Mouse (Mus musculus) G1E-ER4 (cell line): ENCODE data around the gene Mtfr2. TPM values are rescaled to one million over a fixed set of nuclear protein-coding genes. Genes with fewer than 3 reads are reported as not detected.

ENCODE experiments used
- GATA1 ChIP-seq: IDR thresholded peaks from one replicate; pipeline ENCODE4 v1.8.0; 2012; ENCODE audit warnings: low read length, inconsistent platforms
- polyA plus RNA-seq: library from polyadenylated mRNA; stranded (reverse); fragments of >175 nt; gene quantifications from 2 replicates; pipeline ENCODE4 v1.2.3, GENCODE M21; 2012

Gene Mtfr2
- polyA plus RNA-seq, 1 experiment = 10.3 TPM

DNA sequence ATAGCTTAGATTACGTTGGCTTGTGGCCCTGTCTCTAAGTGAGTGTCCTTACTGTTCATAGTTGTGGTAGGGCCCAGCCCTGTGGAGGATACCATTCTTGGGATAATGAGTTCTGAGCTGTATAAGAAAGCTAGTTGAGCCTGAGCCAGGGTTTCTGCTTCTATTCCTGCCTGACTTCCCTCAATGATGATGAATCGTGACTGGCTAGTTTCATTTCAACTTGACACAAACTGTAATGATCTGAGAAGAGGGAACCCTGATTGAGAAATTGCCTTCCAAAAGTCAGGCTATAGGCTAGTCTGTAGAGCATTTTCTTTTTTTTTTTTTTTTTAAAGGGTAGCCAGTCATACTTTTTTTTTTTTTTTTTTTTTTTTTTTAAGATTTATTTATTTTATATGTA lies 1.3 kb downstream of the Mtfr2 start:
- no peak for TF ChIP-seq GATA1

DNA sequence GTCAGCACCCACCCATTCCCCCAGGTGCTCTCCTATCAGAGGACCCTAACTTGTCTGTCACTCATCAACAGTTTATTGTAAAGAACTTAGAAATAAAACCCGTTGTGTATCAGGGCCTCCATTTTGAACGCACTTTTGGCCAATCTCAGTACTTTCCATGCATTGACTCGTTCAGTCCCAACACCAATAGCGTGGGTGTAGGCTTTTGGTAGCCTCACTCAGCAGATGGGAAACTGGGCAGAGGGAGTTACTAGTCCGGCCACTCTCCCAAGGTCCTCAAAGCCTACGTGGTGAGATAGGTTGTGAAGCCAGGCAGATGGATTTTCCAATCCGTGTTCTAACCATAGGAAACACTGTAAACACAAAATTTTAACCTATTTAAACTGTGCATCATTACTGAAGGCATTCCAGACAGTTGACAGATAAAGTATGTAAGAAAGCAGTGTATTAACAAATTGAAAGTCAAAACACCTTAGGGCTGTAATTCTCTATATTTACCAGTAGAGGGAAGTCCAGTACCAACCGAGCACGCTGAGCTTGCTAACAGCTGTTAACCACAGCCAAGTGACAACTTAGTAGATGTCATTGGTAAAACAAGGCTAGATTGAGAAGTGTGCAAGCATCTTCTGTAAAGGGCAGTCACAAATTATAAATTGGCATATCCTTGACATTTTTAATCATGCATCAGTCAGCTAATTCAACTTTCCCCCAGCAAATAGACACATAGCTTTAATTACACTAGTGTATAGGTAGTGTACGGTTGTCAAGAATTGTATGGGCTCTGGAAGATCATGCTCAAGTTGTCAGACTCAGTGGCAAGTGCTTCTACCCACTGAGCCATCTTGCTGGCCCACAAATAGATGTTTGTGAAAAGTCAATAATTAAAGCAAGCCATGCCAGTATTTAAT lies 14.2 kb downstream of the Mtfr2 start:
- TF ChIP-seq GATA1 = no peak

DNA sequence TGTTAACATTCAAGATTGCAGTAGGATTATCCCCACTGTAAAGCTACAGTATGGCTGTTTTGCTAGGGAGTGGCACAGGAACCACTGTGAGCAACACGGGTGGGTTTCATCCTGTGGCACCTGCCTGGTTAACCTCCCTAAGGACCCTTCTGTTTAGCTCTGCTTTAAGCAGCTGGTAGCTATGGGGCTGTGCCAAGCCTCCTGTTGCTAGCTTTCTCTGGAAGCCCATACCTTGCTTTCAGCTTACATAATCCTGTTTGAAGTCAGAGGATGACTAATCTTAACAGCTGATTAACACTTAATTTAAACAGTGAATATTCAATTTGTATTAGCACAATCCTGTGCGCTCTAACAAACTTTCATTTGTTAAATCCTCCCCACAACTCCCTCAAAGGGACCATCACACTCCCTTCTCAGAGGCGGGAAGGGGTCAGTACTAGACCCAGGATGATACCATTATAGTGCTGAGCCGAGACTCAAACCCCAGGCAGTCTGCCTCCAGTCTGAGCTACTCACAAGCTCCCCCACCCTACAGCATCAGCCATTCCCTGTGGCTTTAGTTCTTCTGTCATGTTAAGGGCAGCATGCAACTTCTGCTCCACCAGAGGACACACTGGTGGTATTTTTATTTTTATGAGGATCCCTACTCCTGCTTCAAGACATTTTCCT lies 15.0 kb downstream of the Mtfr2 start:
- TF ChIP-seq GATA1 = no peak

DNA sequence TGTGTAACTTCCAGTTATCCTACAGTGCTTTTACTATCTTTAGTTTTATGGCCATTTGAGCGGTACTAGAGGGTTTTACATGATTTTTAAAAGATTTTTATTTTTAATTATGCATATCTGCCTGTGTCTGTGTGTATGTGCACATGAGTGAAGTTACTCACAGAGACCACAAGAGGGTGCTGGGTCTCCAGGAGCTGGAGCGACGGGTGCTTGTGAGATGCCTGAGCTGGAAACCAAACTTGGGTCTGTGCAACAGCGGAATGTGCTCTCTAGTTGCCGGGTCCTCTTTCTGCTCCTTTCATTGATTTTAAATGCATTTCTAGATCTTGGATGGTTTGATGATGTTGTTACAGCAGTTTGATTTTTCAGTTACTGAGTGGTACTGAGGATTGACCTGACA lies 24.5 kb downstream of the Mtfr2 start:
- TF ChIP-seq GATA1 = no peak

DNA sequence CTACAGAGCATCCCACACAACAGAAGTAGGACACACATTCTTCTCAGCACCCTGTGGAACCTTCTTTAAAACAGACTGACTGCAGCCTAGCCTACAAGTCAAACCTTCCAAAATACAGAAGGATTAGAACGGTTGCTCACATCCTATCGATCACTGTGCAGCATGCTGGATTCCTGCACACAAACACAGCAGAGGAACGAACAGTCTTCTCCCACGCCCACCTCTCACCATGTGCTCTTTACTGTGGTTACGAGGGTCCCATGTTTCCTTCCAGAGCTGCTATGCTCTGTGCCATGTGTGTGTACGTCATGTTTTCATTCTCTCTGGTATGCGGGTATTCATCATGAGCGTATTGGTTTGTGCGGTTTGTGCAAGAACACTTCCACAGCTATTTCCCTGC lies 30.1 kb downstream of the Mtfr2 start:
- TF ChIP-seq GATA1 = no peak

DNA sequence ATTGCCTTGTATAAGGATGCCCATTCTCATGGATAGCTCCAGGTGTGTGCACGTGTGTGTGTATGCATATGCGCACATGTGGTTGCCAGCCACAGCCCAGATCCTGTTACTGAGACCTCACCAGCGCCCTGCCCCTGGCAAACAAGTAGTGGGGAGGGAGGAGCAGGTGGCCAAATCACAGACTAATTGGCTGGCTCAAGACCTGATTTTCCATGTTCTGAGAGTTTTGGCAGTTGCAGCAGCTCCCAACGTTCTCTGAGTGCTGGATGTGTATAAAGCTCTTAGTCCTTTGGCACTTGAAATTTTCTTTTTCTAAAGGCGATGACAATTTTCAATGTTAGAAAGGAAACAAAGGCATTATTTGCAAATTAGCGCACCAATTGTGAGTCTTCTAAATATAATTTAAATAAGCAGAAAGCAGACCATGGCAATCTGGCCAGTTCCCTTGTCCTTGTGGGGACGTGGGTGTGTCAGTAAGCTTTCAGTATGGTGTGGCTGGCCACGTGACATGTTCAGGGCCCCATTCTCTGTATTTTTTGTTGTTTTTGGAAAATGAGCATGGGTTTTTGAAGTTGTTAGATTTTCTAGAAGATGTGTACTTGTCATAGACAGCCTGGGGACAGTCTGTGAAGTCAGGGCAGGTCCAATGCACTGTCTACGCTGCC lies 31.6 kb downstream of the Mtfr2 start:
- no peak for TF ChIP-seq GATA1

DNA sequence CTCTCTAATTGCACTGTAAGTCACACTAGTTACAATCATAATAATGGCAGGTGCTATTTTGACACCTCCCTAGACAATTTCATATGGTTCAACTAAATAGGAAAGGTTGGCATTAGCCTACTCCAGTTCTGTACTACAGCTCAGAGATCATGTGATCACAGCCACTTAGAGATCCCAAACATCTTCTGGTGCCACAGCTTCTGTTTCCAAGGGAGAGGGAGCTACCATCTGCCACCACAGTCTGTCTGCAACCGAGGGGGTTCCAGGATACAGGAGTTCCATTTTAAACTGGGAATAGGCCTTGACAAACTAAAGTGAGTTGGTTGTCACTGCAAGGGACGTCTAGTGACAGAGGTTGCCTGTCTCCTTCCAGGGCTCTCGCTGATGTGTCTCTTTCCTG lies 33.2 kb downstream of the Mtfr2 start:
- no peak for TF ChIP-seq GATA1

DNA sequence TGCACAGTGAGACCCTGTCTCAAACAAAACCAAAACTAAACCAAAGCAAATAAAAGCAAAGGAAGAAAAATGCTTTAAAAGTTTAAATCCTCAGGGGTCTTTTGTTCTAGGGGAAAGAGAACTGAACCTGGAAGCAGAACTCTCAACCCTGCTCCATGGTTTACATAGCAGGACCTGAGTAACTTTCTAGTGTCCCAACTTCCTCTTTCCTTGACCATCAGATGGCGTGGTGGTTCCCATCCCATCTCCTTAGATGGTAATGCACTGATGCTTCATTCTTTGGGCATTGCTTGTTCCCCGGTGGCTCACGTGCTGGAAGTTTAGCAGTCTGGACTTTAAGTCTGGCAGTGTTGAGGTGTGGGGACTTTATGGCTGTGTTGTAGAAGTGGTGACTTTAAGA lies 33.8 kb downstream of the Mtfr2 start:
- TF ChIP-seq GATA1 = no peak

DNA sequence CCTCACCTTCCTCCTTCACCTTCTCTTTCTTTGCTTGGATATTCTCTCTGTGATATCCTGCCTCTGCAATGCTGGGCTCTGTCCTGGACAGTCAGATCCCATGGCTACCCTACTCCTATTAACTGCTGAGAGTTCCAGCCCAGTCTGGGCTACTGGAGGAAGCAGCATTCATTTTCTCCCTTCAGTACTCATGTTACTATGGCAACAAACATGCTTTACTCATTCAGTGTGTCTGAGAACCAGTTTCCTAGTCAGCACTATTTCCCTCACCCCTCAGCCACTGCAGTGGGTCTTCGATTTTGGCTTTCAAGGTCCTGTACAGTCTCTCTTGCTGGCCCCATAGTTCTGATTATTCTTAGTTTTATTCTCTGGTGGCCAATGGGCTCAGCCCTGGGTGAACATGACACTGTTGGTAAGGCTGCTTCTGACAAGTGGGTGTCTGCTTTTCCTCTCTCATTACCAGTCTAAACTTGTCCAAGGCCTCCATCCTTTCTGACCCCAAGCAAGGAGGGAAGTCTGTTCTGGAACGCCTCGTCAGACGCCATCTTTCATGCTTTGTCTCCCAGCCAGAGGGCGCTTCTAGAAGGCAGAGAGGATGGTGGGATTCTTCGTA lies 35.3 kb downstream of the Mtfr2 start:
- TF ChIP-seq GATA1 = no peak

DNA sequence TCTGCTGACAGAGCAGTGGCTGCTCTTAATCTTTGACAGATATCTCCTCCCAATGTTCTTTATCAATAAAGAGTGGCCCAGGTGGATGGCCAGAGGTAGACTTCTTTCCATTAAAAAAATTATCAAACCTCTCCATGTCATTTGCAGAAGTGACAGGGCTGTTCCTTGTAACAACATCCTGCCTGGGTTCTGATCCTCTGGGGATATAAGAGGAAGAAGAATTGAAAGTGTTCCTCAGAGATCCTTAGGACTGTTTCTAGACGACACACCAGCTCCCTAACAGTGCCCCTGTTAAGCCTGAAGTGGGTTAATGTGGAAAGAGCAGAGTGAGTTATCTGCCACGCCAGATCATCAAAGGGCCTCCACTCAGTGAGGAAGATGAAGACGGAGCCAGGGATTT lies 43.0 kb downstream of the Mtfr2 start:
- no peak for TF ChIP-seq GATA1

DNA sequence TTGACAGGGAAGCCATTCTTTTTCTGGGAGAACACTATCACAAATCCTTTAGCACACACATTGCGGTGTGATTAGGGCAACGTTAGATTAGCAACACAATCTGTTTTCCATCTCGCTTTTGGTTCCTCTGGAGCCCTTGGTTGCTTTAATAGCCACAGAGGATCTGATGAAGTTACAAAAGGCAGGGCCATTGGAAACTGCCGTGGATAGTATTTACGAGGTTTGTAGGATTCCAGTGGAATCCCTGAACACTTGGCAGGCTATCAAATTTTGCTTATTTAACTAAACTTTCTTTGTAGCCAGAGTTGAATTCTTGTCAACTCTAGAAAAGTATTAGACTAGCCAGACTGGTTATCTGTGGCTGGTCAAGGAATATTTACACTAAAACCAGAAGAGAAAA lies 47.2 kb downstream of the Mtfr2 start:
- no peak for TF ChIP-seq GATA1

DNA sequence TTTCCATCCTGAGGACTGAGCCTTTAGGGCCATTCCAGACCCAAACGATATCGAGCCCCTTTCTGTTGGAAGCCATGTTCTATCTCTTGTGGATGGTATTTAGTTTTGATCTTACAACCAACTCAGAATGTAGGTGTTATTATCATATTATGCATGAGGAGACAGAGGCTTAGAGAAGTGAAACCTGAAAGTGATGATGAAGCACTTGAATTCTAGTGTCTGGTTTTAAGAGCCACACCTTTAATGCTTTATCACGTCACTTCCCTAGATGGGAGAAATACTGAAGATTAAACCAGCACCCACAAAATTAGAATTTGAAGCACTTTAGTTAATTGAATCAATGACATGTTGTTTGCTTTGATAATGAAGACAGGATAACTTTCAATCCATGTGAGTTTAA lies 48.2 kb downstream of the Mtfr2 start:
- no peak for TF ChIP-seq GATA1

DNA sequence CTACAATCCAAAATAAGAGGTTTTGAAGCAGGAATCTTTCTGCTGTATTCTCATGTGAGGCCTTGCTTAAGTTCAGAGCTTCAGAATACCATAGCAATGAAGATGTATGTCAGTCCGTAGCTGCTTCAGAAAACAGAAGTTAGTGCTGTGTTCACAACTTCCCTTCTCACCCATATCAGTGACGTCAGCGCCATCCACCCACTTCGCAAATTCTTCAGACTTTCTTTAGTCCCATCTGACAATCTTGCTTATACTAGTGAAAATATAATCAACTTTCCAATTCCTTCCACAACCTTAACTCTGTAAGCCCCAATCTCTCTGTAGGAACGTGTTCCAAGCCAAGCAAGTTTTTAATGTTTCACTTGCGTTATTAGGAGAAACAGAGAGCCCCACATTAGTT lies 50.7 kb downstream of the Mtfr2 start:
- no peak for TF ChIP-seq GATA1

DNA sequence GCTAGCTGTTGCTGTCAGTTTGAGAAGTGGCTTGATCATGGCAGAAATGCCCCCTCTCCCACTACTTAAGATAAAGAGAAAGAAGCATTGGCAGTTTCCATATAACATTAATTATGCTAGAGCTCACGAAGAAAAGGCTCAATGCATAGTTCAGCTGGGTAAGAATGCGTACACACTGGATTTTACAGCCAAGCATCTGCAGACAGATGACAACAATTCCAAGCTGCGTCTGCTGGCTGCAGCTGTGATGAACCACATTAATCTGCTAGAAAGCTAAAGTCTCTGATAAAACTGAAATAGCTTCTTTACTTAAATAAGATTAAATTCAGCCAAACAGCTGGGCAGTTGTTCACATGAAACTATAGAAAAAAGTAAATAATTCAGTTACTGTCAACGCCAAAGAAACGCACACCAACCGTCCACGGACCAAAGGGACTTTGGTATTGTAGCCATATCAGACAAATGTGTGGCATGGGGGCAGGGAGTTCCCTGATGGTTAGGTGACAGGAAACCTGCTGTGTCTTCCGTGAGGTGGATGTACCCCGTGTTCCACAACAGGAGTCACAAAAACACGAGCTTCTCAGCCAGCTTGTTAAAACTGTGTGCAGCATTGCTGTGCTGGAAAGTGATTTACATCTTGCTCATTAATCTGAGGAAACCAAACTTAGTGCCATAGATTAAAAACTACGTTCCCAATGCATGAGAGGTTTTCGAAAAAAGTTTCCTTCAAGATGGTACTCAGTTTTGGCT lies 51.2 kb downstream of the Mtfr2 start:
- no peak for TF ChIP-seq GATA1

DNA sequence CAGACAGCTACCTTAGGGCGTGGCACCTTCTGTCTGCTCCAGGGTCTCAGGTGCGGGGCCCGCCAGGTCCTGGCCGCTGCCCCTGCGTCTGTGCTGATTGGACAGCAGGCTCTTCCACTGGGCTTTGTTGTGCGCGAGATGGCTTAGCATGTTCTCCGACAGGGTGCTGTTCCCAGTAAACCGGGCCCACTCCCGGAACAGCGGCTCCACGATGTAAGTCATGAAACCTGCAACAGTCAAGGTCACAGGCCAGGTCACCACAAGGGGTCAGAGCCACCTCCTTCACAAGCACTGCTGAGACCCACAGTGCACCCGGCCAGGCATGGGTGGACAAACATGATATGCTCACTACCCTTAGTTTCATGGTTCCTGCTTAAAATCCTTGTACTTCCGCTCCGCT lies 52.8 kb downstream of the Mtfr2 start:
- no peak for TF ChIP-seq GATA1
